Mouse (Mus musculus) retina, postnatal 7 days (tissue): ENCODE measurements around the gene Proser1.
A peak's percentile ranks its signal among the peaks of the same experiment; 100 is the strongest.

Experiments used
- DNase-seq: peaks from one replicate; pipeline ENCODE4 v3.0.0-alpha.2; 2012; ENCODE audit warnings: low read depth, low spot score

Proser1 gene

DNA sequence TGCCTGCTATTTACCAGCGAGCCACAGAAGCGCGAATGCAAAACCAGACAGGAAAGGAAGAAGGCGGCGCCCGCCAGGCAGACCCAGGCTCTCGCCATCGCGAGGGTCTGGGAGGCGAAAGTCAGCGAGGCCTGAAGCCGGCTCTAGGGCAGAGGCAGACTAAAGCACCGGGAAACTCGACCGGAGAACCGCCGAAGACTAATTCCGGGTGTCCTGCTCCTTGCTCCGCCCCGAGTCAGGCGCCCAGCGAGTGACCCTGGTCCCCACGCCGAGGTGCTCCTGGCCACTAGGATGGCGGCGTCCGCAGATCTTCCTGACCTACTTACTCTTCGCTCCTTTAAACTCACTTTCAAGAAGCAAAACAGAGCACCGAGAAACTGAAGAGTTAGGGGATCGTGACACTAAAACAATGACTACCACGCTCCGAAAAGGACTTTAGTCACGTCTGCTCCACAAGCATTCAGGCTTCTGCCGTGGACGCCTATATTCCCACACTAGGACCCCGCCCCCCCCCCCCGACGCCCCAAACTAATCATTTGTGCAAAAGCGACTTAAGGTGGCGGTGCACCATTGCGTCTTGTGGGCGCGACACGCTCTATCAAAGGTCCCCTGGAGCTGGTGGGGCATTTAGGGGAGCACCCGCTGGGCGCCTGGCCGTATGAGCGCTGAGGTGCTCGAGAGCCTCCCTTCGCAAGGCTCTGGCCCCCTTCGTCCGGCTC is at the start of gene Proser1, which contains the start of gene Nhlrc3:
Gene Proser1 (plus strand): TSS at position 621 of the 719 bp plus-strand sequence.
Gene Nhlrc3 (minus strand): TSS at position 287 of the 719 bp plus-strand sequence.
- peak; percentile 97 for DNase-seq

DNA sequence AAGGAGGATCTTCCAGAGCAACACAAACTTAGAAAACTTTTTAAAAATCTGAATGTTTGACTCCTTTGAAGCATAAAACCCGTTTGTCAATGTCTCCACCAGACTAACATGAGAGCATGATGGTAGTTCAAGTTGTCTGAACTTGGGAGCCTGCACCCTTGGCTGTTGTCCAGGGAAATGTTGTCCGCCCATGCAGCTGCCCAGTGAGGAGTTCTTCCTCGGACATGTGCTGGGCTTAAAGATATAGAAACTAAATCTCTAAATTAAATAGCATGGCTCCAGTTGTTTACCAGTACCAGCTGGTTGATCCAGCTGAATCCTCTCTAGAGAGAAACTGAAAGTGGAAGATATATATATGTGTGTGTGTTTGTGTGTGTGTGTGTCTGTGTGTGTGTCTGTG is 49.5 kb upstream of the Proser1 start:
- no peak for DNase-seq

DNA sequence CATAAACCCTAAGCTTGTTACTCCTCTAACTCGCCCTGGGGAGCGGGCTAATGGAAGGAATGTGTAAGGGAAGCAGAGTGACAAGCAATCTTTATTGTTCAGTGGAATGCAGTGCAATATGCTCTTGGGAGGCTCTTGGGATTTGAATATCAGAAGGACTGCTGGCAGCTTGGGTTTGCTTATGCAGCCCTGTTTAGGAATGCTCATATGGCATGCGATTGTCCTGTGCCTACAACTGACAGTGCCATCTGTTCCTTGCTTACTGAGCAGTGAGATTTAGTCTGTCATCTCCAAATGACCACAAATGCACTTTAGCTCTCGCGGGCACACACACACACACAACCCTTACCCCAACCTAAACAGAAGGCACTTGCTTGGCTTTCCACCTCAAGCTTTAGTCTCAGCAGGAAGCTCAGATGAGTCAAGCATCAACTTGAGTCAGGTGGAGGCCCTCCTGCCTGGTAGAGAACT is 47.4 kb upstream of the Proser1 start:
- DNase-seq: no peak

DNA sequence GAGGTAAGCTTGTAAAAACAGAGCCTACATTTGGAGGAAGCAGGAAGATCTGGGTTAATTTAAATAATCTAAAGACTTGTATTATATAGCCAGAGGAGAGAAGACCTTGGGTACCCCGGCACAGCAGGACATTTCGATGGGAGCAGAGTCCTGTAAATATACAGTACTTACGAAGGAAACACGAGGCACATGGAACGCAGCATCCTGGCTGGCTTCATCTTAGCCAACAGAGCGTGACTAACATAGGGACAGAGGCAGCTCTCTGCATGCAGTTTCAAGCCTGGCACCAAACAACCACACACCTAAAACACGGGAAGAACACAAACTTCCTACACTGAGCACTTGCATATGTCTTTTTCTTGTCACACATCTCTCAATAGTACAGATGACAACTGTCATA is 45.8 kb upstream of the Proser1 start:
- no peak for DNase-seq

DNA sequence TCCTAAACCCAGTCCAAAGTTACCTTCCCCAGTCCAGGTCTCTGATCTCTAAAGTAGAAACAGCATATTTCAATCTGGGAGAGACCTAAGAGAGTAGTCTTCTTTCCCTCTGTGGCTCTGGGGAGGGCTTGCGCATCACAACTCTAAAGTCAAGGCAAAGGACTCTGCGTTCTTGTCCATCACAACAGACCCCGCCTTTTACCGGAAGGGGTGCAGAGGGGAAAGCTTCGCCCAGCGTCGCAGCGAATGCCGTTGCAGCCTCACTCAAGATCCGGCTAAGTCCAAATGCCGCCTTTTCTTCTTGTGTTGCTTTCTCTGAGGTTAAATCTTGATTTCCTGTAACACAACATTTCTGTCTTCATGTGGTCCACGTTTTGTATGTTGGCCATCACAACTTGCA is 41.8 kb upstream of the Proser1 start:
- no peak for DNase-seq

DNA sequence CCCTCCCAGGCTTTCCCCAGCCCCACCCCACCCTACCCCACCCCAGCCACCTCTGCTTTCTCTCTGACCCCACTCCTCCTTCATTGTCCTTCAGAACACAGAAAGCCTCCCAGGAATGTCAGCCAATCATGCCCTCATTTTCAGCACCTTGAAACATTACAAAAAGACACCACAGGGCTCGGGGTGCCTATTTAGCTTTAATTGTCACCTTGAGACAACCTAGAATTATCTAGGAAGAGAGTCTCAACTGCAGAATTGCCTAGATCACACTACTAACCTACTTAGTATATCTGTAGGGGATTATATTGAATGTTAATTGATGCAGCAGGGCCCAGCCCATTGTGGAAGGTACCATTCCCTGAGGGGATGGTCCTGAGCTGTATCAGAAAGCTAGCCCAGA is 40.8 kb upstream of the Proser1 start:
- DNase-seq: no peak

DNA sequence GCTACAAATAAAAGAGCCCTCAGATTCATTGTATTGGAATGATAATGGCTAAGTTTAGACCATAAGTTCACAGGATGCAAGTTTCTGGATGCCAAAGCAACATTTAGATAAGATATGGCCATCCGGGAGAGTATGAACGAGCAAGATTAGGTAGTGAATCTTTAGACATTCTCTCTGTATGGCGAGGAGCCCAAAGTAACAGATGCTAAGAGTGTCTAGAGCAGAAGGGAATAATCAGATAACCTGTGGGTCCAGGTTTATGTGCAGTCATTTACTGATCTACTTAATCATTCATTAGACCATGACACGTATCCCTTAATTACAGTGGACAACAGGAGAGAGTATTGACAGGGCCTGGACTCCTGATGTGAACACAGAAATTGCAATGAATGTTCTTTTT is 39.9 kb upstream of the Proser1 start:
- DNase-seq: no peak

DNA sequence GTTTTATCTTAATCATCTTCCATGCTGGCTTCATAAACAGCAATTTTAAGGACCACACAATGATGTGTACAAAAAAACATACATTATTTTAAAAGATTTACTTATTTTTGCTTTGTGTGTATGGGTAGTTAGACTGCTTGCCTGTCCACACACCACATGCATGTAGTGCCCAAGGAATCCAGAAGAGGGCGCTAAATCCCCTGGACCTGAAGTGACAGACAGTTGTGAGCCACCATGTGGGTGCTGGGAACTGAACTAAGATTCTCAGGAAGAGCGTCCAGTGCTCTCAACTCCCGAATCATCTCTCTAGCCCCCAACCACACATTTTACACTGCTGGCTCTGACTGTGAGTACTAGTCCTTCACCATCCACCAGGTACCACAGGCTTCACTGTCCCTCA is 28.9 kb upstream of the Proser1 start:
- DNase-seq: no peak

DNA sequence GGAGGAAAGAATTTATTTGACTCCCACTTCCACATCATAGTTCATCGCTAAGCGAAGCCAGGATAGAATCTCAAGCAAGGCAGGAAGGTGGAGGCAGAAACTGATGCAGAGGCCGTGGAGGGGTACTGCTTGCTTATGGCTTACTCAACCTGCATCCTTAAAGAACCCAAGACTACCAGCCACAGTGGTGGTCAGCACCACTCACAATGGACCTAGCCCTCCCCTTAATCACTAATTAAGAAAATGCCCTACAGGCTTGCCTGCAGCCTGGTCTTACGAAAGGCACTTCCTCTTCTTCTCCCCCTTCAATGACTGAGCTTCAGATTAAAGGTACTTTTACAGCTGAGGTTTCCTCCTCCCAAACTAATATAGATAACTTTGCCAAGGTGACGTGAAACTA is 26.9 kb upstream of the Proser1 start:
- no peak for DNase-seq

DNA sequence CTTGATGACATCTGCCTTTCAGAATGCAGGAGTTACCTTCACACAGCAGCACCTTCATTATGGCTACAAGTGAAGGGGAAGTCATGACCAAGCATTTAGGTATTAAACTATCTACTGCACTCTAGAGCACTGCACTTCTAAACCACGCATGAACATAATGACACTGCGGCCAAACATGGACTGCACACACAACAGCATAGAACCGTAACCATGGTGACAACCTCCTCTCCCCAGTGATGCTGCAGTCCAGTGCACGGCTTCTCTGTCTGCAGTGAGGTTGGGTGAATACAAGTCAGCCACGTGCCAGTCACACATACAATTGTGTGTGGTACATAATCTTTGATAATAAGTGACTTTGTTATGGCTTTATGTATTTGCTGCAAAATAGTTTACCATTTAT is 17.9 kb upstream of the Proser1 start:
- no peak for DNase-seq

DNA sequence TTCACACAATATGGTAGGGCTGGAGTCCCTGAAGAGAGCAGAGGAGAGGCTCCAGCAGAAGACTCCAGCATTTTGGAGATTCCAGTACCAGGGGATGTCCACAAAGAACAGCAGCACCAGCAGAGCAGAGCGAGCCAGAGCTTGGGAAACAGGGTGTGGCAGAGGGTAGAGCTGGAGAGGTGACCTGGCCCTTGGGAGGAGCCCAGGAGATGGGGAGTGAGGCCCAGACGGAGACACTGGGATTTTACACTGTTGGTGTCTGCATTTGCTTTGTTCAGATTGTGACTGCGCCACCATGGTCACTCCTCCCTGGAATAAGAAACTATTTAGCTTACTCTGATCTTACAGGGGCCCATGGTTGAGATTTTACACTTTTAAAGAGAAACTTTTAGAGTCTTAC is 16.7 kb upstream of the Proser1 start:
- no peak for DNase-seq

DNA sequence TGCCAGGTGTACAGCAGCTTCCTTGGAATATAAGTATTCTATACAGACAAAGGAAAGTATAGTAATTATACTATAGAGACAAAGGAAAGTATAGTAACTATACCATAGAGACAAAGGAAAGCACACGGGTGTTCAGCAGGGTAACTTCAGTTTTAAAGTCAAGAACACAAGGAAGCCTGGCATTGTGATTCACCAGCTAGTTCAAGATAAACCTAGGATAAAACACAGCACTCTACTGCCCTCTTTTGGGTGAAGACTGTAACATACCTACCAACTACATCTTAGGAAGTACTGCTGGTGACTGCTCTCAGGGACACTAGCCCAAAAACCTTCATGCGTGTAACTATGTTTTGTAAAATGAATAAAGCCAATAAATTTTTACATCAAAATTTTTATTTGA is 15.3 kb upstream of the Proser1 start:
- DNase-seq: peak; percentile 77

DNA sequence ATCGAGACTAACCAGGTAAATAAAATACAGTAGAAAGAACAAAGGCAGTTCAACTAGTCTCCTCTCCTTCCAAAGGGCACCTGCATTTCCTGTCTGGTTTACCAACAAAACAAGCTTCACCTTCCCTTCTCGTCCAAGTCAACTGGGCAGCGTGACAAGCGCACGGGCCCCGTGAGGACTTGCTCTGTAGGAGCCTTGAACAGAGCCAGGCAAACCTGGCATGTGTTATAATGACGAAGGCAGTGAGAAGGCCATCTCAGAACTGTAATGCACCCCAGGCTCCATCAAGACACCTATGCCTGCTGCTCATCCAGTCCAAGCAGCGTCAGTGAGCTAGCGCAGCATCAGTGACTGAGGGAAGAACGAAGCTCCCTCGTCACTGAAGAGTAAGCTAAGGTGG is 12.8 kb upstream of the Proser1 start:
- DNase-seq: no peak

DNA sequence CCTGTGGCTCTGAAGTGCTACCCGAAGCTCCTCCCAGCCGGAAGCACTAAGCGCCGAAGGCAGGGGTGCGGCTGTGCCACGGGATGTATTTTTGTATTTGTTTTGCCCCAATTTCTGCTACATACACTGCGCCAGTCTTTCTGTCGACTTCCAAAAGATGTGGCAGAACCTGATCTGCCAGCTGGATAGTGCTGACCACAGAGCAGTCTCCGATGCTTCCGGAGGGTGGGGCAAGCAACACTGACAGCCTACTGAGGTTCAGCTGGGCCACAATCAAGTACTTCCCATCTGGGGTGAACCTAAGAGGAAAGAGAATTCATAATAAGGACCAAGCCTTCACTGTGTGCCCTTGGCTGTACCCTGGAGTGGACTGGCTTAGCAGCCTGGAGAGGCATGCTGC is 11.1 kb upstream of the Proser1 start:
- DNase-seq: no peak

DNA sequence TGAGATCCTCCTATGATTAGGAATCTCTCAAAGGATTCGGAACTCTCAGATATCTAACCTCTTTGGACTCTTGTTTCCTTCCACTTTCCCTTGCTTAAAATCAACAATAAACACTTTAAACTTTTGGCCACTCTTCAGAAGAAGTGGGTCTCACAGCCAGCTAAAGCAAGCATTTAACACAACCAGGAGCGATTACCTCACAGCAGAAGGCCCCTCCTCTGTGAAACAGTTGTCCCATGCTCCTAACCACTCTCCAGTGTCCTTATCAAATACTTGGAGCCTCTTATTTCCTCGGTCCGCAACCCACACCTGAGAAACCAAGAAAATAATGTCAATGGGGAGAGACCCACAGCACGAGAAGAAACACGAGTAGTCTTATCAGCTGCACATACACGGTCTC is 10.1 kb upstream of the Proser1 start:
- no peak for DNase-seq

DNA sequence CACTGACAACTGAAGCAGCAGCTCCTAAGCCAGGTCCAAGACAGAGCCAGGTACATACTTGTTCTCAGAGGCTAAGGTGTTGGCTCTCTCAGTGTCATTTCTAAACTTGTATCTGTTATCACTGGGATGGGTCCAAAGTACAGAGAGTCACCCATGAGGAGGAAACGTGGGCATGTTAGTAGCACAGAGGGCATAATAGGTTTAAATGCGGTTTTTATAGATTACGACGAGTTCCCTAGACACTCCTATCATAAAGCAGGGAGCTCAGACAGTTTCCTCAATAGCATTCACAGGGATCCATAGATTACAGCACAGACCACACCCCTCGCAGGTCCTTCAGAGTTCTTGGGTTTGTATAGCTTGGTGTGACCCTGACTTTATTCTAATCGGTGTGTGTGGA is 9.5 kb upstream of the Proser1 start:
- DNase-seq: no peak

DNA sequence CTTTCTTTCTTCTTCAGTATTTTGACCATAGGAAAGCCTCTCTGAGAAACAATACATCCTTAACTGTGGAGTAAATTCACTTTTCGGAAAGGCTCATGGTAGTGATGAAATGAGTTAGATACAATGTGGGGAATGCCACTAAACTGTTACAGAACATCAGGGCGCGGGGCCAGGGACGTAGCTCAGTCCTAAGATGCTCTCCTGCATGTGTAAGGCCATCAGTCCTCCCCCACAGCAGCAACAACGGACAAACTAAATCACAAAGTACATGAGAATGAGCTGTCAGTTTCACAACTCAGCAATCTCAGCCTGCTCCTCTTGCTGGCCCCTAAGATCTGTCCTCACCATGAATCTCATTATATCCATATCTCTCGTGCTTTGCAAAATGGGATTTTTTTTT is 8.9 kb upstream of the Proser1 start:
- DNase-seq: no peak

DNA sequence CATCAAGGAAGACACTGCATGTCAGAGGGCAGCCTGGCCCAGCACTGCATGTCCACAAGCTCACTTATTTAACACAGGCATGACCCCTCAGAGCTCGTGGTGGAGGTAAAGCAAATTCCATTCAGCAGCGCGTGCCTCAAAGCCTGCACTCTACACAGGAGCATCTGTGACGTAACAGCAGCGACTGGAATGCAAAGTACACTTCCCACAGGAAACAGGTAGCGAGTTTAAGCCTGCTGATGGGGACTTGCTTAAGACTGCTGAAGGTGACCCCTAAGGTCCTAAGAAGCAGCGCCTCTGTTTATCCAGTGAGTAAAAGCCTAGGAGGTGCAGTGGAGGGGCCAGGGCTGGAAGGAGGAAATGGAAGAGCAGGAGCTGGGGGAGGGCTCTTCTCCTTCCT is 8.5 kb upstream of the Proser1 start:
- no peak for DNase-seq

DNA sequence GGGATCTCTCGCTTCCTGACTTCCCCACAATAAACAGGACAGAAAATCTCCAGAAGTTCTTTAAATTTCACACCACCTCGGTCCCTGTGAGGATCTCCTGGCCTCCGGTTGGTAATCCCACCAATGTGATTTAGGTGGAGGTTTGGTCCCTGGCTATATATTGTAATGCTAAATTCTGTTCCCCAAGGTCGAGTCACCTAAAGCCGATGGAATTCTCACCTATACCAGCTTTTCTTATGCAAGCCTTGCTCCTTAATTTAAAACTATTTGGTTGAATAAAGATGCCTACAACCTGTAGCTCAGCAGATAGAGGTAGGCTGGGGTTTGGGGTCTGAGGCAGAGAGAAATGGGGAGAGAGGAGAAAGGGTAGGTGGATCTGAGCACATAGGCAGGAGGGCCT is 5.7 kb upstream of the Proser1 start:
- no peak for DNase-seq

DNA sequence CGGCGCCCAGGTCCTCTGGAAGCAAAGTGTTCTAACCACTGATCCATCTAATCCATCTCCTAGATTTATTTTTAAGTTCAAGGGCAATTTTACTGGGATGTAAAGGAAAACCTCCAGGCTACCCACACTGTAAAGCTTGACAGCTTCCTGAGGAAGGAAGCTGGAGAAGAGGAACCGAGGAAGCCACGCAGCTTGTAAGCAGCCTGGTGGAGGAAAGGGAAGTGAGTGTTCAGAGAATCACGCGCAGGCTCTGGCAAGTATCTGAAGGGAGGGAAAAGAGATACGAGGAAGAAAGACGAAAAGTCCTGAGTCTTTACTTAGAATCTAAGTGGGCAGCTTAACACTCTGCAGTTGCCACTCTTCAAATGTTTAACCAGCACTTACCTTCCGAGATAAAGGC is 3.4 kb upstream of the Proser1 start:
- no peak for DNase-seq

DNA sequence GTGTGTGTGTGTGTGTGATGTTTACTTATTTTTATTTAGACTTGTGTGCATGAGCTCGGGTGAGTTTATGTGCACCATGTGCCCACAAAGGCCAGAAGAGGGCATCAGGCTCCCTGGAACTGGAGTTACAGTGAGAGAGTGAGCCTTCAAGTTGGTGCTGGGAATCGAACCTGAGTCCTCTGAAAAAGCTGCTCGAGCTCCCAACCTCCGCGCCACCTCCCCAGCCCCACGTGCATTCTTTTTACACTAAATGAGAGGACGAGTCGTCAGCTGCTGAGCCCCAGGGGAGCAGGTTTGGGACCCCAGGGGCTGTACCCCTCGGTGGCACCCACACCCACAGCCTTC is 793 bp upstream of the Proser1 start:
- no peak for DNase-seq

DNA sequence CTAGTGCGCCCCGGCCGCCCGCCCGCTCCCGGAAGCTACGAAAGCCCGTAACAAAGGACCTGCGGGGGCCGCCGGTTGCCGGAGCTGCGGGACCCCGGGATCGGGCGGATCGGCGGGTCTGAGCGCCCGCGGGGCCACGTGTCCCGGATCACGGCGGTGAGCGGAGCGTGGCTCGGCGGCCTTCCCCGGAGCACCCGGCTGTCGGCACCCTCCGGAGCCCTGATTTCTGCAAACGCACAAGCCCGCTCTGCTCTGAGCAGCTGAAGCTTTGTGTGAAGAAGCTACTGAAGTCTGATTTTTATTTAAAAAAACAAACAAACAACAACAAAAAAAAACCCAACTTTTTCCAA is 274 bp downstream of the Proser1 start:
- no peak for DNase-seq

DNA sequence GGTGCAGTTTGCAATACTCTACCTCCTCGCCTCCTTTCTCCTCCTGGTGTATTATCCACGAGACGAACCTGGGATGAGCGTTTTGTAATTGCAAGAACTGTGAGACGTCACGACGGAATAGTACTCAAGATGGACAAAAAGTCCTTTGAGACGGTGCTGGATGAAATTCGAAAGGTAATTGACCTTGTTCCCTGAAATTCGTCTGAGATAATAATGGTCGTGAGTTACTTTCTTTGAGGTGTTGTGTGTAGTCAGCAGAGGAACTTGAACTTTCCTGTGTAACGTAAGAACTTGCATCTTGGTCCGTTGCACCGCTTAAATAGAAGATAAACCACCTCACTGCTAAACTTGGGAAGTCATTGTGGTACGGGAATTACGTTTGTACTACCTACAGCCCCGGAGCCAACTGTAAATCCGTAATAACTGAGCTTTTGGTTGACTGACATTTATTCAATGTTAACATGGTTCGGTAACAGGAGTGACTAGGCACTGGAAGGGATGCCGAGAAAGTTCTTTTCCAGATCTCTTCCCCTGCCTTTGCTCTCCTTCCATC is 756 bp downstream of the Proser1 start:
- DNase-seq: no peak

DNA sequence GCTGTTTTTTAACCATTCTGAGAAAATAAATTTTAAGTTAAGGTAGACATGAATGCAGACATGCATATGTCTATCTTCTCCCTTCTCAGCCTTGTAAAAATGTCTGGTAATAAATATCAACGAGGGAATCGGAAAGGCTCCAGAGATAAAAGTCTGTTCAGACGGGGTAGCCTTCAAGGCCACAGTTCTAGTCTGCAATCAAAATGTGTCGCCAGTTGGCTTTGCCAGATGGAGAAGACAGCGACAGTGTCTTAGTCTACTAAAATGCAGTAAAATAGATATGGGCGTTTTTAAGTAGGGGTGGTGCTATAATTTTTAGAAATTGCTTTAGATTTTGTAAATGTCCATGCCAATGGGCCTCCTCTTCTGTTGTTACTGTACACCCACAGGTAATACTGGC is 1.9 kb downstream of the Proser1 start:
- DNase-seq: no peak
